Mouse (Mus musculus): ENCODE results near the gene Cd5.

Cd5 gene

DNA sequence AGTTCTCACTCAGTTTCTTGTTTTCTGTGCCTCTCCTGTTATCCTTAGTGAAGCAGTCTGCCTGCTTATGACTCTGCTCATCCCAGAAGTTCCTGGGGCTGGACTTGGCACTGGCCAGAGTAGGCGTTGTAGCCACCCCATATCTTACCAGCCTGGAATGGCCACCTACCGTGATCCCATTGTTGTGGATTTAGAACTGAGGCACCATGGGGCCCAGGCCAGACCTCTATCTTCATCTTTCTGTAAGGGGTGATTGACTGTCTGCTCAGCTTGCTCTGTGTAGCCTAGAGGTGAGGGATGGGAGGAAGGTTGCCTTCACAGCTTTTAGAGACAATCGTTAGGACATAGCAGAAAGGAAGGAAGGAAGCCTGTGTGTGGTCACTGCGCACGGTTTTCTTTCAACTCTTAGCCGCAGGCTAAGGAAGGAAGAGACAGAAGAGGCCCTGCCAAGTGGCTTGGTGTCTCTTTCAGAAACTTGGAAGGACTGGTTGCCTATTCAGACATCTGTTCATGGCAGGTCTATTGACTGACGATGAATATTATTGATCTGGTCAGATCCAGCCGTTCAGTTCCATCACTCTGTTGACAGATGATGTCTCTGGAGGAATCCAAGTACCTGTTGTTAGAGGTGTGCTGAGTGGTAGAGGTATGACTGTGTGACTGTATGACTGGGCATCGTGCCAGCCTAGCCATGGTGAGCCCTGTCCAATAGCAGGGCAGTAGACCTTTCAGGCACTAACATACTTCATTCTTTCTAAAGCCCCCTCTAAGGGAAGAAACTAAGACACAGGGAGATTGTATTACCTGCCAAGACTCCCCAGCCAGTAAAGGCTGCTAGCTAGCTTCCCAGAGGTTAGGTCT is 40.4 kb downstream of the Cd5 start:
- no peak for DNase-seq

DNA sequence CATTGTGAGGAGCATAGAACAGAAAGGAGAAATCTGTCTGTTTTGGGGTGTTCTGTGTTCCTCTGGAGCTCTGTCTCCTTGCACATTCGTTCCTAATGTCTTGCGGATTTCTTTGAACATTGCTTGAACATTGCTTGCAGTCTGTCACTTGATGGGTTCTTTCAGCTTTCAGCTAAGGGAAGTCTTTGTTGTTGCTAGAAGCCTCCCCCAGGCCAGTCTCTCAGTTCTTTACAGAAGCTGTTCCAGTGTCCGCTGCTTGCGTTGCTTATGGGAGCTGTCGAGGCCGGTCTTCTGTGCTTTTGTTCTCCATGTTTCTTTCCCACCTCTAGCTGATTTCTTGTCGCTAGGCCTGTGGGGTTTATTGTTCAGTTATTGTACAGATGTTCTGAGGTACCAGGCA is 43.0 kb downstream of the Cd5 start:
- no peak for DNase-seq

DNA sequence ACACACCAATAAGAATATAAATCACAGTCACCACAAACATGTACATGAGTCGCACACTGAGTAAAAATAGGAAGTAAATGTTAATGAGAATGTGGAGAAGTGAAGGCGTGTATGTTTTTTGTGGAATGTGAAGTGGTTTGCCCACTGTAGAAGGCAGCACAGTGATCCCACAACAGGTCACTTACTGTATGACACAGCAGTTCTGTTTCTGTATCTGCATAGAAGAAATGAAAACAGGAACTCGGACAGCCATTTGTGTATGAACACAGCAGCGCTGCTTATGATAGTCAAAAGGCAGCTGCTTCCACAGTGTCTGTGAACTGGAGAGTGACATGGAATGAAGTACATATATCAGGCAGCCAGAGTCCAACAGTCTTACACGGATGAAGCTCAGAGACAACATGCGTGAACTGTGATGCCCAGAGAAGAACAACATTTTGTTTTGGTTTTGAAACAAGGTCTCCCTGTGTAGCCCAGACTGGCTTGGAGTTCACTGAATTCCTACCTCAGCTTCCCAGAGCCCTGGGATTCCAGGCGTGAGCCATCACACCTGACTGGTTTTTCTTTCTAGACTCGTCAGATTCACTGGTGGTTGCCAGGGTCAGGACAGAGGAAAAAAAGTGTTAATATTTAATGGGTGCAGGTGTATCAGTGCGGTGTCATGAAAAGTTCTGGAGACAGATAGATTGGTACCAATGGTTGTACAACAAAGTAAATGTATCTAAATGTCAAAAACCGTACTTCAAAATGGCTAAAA is 44.7 kb downstream of the Cd5 start:
- no peak for DNase-seq

DNA sequence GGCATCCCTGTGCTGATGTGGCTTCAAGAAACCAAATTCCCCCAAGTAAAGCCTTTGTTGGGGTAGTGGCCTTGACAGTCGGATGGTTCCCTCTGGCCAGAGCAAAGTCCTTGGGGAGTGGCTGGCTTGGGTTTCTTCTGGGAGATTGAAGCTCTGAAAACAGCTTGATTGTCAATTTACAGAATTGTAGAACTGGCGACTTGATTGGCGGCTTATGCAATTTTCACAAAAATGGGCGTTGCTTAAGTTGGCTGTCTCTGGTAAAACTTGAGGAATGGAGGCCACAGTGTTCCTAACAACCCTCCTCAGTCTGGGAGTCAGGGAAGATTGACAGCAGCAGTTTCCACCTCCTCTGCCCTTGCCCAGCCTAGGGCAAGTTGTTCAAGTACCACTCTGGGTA is 46.4 kb downstream of the Cd5 start:
- DNase-seq = no peak

DNA sequence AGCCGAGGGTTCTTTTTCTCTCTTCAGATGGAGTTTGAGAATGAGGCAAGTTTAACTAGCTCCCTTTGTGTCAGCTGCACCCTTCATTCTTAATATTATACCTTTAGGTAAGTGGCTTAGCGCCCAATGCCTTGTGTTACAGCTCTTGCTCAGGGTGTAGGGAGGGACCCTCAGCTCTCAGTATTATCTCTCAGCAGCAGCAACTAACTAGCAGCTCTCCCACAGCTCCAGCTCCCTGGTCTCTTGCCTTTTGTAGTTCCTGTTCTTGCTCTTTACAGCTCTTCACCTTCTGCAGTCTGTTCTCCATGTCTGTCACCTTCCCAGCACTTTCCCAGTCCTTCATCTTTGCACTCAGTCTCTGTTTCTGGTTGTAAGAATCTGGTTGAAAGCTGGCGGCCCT is 47.1 kb downstream of the Cd5 start:
- no peak for DNase-seq

DNA sequence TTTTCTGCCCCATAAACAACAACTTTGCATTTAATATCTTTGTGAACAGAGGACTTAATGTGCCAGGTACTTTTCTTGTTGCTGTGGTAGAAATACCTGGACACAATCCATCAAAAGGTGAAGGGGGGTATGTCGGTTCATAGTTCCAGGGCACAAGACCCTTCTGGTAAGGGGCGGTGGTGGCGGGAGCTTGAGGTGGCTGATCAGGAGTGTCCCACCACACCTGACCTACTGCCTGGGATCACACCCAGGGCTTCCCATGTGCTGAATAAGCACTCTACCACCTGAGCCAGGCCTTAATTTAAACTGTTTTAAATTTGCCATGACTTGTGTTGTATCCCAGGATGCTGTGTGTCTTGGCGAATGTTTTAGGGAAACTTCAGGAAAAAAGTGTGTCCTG is 47.7 kb downstream of the Cd5 start:
- no peak for DNase-seq

DNA sequence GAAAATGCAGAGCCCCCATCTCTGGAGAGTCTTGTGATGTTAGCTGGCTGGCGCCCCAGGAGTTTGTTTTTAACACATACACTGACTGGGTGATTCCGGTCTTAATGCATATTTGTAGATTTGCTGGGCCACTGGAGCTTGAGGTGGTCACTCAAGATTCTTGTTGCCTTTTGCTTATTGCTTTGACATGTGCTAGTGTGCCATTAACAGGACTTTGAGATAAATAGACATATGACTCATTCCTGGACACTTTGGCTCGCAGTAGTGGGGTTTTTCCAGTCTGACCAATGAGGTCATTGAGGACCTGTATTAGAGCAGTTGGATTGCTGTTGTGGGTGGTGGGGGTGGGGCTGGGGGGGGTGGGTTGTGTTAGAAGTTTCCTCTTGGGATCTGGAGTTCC is 48.5 kb downstream of the Cd5 start:
- no peak for DNase-seq

DNA sequence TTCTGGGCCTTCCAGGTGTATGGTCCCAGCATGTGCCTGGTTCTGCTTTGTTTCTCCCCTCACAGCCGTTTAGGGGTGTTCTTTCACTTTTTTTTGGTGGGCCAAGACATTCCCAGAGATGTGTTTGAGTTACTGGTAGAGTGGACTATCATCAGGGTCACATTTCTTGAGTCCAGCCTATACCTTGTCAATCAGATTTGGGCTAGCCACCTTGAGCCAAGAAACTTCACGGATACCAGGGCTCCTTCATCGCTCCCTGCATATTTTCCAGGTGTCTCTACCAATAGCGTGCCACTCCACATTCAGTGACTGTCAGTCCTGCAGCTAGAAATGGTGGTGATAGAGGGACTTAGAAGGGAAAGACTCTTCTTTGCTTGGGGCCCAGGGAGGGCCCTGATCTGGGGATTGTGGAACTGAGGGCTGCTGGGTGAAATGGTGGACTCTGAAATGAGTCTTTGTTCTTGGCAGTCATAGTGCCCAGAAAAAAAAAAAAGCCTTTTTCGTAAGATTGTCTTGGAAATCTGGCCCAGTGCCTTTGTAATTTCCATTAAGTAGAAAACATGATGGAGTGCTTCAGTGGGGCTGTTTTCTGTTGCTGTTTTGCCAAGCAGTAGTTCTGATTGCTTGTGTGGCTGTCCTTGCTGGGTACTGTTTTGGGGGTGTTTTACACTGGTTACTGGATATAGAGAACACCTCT is 49.2 kb downstream of the Cd5 start:
- DNase-seq = no peak

DNA sequence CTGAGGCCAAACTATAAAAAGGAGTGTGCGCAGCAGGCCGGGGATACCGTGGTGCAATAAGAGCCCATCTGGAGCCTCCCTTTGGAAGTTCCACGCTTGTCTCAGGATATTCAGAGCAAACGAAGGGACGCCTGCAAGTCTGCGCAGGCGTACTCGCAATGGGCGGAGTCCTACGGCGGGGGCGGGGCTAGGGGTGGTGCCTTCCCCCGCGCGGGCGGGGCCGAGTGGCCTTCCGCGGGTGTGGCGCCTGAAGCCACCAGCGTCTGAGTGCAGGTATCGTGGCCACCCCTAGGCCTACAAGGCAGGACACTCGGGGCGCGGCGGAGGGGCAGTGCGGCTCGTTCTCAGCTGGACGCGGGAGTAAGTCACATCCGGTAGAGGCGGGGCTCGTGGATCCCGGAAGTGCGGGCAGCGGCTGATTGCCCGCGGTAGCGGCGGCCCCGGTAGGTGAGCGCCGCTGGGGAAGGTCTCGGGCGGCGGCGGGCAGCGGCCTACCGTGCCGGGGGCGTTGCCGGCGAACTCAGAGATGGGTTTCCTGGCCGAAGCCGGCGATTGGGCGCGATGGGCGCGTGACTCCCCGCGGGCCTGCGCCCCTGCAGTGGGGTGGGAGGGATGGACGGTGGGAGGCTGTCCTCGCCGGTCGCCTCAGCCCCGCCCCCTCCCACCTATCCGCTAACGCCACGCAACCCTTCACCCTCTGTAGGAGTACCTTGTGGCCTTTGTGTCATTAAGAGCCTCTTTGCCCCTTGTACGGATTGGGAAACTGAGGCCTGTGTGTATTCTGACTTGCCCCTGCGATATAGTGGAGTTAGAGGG is 50.1 kb downstream of the Cd5 start, which contains the start of gene Vps37c:
Vps37c (plus strand) TSS at position 199 of the 816 bp plus-strand sequence.
- DNase-seq = peak; percentile 98 to 99

DNA sequence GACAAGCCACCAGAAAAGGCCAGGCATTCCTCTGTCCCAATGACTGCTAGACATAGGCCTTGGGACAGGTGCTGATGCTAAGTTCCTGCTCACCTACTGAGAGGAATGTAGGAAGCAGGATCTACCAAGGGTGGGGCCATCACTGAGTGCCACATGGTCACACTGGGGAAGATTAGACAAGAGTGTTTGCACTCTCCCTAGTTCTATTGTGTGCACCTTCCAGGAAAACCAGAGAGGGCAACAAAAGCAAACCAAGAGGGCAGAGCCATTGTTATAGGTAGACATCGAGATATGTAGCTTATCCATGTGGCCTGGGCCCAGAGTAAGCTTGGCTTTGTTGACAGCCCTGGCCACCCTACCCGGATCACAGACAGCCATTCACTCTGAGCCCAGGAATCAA is 53.1 kb downstream of the Cd5 start:
- no peak for DNase-seq

DNA sequence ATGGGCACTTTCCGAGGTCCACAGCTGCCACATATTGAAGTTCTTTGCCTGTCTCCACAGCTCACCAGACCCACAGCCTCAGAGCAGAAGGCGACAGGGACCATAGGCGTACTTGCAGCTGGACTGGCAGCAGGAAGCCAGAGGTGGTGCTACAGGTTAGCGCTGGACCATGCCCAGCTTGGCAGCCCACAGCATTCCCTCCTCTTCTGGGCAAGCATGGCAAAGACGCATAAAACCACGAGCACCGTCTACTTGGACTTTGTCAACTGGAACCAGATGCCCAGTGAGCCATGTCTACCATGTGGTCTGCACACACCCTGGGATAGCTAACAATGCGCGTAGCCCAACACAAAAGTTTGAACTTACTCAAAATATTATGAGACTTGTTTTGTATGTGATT is 53.7 kb downstream of the Cd5 start:
- DNase-seq = no peak

DNA sequence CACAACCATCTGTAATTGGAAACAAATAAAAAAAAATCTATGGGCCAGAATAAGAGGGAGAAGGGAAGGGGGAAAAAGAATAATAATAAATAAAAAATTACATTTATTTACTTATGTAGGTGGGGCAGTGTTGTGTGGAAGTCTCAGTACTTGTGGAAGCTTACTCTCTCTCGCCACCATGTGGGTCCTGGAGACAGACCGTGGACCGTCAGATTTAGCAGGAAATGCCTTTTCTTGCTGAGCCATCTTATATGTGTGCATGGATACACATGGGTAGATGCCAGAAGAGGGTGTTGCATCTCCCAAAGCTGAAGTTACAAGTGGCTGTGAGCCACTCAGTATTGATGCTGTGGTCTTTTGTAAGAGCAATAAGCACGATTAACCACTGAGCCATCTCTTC is 57.2 kb downstream of the Cd5 start:
- DNase-seq = no peak

DNA sequence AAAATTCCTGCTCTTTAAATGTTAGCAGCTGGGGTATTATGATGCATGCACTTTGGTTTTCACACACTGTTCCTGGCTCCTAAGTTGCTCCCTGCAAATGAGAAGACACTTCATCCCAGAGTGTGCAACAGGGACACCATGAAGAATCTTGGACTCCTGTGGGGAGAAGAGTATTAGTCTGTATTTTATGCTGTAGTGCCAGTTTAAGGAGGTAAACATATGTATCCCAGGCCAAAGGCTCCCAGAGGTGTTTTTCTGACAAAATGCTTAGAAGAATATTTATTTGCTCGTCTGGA is 60.1 kb downstream of the Cd5 start:
- DNase-seq = no peak

DNA sequence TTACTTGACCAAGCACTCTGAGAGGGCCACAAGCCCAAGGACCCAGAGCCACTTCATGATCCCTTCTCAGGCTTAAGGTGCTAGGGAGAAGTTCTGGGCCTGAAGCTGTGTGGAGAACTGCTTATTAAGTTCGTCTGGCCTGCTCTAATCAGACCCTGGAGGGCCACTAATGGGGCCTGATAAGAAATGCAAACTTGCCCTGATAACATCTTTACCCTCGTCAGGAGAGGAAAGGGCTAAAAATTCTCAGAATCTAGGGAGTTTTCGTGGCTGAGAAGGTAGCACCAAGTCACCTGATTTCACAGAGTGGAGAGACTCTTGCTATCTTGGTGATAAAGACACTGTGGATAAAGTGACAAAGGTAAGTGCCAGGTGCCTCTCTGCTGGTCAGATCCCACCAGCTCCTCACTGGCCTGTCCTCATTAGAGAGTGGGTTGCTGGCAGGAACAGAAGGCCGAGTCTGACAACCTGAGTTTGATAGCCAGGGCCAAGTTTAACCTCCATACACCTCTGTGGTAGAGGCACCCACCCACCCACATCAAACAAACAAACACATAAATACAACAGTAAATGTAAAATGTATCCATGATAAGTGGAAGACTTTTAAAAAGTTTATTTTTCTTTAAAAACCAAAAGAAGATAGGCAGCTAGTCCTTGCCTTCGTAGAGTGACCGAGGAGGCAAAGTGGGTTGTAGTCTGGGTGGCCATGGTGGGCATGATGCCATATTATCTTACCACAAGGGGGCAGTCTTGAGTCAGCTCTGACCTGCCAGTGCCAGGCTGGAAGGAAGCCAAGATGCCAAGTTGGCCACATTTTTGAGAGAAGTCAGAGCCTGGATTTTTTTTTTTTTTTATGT is 60.7 kb downstream of the Cd5 start, which contains the start of gene Pga5:
Pga5 (minus strand) TSS at position 157 of the 857 bp plus-strand sequence.
- DNase-seq = peak; percentile 97 to 99

DNA sequence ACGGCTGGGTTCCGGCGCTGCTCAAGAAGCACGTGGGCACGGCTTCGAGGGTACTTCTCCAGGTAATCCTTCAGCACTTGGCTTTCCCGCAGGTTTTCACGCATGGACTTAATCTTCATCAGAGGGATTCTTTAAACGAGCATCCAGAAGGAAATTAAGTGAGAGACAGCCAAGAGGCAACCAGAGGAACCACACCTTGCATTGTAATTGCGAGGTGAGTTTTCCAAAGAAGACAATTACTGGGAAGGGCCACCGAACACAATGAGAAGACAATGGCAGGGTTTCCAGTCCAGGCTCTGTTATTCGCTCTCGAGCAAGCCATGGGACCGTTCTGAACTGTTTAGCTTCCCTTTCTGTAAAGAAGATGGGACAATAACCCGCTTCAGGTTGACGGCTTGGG is 62.1 kb downstream of the Cd5 start:
- no peak for DNase-seq

DNA sequence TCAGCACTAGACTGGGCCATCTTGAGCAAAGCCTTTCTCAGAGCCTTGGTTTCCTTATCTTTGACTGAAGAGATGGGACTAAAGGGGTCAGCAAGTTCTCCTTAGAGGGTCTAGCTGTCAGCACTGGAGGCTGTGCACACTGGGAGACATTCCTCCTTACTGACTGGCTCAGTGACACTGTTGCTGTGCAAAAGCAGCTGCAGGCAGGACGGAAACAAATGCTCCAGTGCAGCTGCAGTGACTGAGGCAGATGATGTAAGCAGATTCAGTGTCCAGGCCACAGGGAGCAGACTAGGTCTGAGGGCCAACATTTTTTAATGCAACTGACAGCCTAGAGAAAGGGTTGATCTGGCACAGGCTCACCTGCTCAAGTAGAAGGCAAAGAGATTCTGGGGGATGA is 65.5 kb downstream of the Cd5 start:
- no peak for DNase-seq

DNA sequence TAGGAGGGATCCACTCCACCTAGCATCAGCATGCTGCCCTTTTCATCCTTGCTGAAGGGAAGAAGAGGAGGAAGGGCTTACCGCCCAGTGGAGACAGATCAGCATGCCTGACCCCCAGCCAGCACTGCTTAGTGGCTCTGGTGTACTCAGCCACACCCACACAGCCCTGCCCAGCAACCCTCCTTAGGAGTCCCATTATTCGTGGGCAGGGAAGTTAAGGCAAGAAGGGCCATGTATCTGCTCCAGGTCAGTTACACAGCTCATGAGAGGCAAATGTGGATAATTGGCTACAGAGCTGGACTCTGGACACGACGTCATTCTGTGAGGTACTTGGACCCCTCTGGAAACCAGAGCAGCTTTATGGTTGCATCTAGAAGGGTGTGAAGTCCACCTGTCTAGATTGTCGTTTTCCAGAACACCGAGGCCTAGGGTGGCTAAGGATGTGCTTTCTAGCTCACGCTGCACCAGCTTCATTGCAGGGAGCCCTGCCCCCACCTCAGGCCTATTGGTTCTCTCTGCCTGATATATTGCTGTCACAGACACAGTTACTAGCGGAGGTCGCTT is 66.9 kb downstream of the Cd5 start:
- no peak for DNase-seq

DNA sequence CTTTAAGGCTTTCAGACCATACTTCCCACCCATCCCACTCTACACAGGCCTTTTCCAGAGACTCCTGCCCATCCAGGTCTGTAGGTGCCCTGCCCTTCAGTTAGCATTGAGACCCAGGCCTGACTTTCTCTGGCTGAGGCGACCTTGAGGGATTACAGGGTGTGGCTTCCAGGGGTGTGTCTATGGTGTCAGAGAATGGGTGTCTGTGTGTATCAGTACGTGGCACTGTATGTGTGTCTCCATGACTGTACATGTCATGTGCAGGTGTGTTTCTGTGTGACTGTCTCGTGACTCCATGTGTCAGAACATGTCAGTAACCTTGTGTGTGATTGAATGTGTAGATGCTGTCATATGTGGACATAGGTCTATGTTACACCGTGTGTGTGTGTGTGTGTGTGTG is 67.5 kb downstream of the Cd5 start:
- no peak for DNase-seq
